Mouse (Mus musculus) CD8-positive naive resting alpha-beta T cell, adult 2 months (primary cell): ENCODE measurements around the gene Defb13.
"Not testable (repeated sequence)": the region's sequence is repeated elsewhere in the genome, so short reads cannot be mapped to it uniquely, and the experiment has no call there.

Experiments
- DNase-seq, 2 experiments: peaks; one replicate each; pipeline ENCODE4 v3.0.0; 2022; ENCODE audit warnings: low read depth in 2 of 2, low spot score in 2 of 2

The Defb13 gene

GRCm38 (mm10) chr8:21946462-21946861 is at the start of gene Defb13:
TSS of gene Defb13 (plus strand) at chr8:21946762.
- no peak for DNase-seq

GRCm38 (mm10) chr8:21906290-21906689 is 40.3 kb upstream of the Defb13 start, which contains the start of gene Defb11:
TSS of gene Defb11 (minus strand) at chr8:21906412.
- not testable (repeated sequence) for DNase-seq

- DNase-seq: no peak
Observed at GRCm38 (mm10) chr8:21911931-21912330, 34.6 kb upstream of the Defb13 start.

- DNase-seq: no peak
Observed at GRCm38 (mm10) chr8:21912554-21912953, 34.0 kb upstream of the Defb13 start.

- DNase-seq: no peak
Observed at GRCm38 (mm10) chr8:21915625-21916024, 30.9 kb upstream of the Defb13 start.

- not testable (repeated sequence) for DNase-seq
Observed at GRCm38 (mm10) chr8:21930754-21931153, 15.8 kb upstream of the Defb13 start.

GRCm38 (mm10) chr8:21932610-21933009 is 14.0 kb upstream of the Defb13 start, which contains the start of gene Defb15:
TSS of gene Defb15 (minus strand) at chr8:21932710.
- DNase-seq: no peak

- not testable (repeated sequence) for DNase-seq
Observed at GRCm38 (mm10) chr8:21938052-21938451, 8.5 kb upstream of the Defb13 start, which contains the start of gene Defb35. TSS of gene Defb35 (plus strand) at chr8:21938352.

- DNase-seq: no peak
Observed at GRCm38 (mm10) chr8:21947311-21948017, 902 bp downstream of the Defb13 start.

GRCm38 (mm10) chr8:21955321-21955720 is 8.8 kb downstream of the Defb13 start:
- DNase-seq: peak in 1 of 2 experiments; percentile 0

GRCm38 (mm10) chr8:21956336-21956735 is 9.8 kb downstream of the Defb13 start:
- DNase-seq: no peak

- DNase-seq: no peak
Observed at GRCm38 (mm10) chr8:21958414-21958813, 11.9 kb downstream of the Defb13 start, which contains the start of gene Fam90a1a. TSS of gene Fam90a1a (plus strand) at chr8:21958714.

- DNase-seq: no peak
Observed at GRCm38 (mm10) chr8:21966646-21967045, 20.1 kb downstream of the Defb13 start.

GRCm38 (mm10) chr8:21969475-21969874 is 22.9 kb downstream of the Defb13 start, which contains the start of gene Ccdc70:
TSS of gene Ccdc70 (plus strand) at chr8:21969775.
- DNase-seq: no peak

- DNase-seq: no peak
Observed at GRCm38 (mm10) chr8:21978193-21978592, 31.6 kb downstream of the Defb13 start.

- DNase-seq: no peak
Observed at GRCm38 (mm10) chr8:21981664-21982337, 35.2 kb downstream of the Defb13 start.

- peak in 1 of 2 experiments; percentile 26 for DNase-seq
Observed at GRCm38 (mm10) chr8:21992184-21992583, 45.6 kb downstream of the Defb13 start.

- no peak for DNase-seq
Observed at GRCm38 (mm10) chr8:21995181-21995580, 48.6 kb downstream of the Defb13 start.
